Mouse (Mus musculus): ENCODE measurements around the gene Tet3. TPM values are rescaled to one million over a fixed set of nuclear protein-coding genes. Genes with fewer than 3 reads are reported as not detected.

Gene Tet3
- polyA plus RNA-seq, 1 experiment = 32.6 TPM

DNA sequence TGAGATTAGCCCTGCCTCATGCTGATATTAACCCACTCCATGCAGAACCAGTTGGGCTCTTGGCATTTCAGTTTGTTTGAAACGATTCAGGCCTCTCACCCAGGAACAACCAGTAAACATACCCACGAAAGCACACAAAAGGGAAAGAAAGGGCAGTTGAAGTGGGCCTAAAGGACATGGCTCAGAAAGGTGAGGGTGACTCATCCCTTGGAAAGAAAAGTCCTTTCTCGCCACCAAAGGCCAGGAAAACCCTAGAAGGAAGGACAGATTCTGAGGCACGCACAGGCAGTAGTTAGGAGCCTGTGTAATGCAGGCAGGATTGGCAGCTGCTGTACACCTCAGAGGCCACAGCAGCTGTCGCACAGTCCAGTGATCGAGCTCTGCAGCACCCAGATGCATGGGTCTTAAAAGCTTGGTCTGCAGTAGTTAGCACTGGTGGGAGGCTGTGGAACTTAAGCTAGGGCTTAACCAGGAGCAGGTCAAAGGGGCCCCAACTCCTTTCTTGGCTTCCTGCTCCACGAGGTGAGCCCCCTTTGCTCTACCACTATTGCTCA is 53.3 kb downstream of the Tet3 start:
- TF ChIP-seq CTCF (IDR thresholded peaks at IDR 0.05; ENCODE audit: borderline replicate concordance, control insufficient read depth, extremely low read depth, insufficient read depth, low read length, poor library complexity) (no peak), POLR2A (IDR thresholded peaks at IDR 0.05; ENCODE audit: control insufficient read depth, extremely low read depth, insufficient read depth, low read length, poor library complexity) (no peak)
- Histone ChIP-seq H3K27ac (ENCODE audit: control insufficient read depth, insufficient read depth, low read length) (no peak overlapping the region), H3K27me3 (ENCODE audit: control insufficient read depth, insufficient read depth, low read length) (no peaks in the 10 kb centered on the region), H3K4me1 (replicated peaks; ENCODE audit: control insufficient read depth, insufficient read depth, low read length) (peaks cover 15% of the 10 kb centered on the region), H3K36me3 (ENCODE audit: control insufficient read depth, insufficient read depth, low read length) (peaks cover 30% of the 10 kb centered on the region), H3K4me3 (ENCODE audit: control insufficient read depth, insufficient read depth, low read length) (no peak overlapping the region)
- 83% methylated on average over 7 of the region's 7 CpGs for WGBS
- no peak for DNase-seq

DNA sequence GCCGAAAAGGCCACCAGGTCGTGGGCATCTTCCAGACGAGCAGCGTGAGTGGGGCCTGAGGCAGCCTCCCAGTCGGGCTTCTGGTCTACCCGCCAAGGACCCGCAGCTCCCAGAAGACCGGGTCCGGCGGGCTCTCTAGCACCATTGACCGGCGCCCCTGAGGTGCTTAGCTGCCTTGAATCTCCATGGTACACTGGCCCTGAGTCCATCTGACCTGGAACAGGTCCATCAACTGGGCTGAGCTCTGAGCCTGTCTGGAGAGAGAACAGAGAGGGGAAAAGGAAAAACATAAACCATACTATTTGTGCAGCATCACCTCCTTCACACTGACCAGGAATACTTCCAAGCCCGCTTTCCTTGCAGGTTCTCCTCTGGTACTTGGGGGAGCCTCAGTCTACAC is 54.3 kb downstream of the Tet3 start:
- no peak overlapping the region for H3K4me3 ChIP-seq (ENCODE audit: control insufficient read depth, insufficient read depth, low read length)
- H3K27me3 ChIP-seq (ENCODE audit: control insufficient read depth, insufficient read depth, low read length) = no peaks in the 10 kb centered on the region
- WGBS = 97% methylated on average over 13 of the region's 13 CpGs
- peaks cover 9% of the 10 kb centered on the region; the same call in 1 of the 2 replicates for H3K4me1 ChIP-seq (replicated peaks; ENCODE audit: control insufficient read depth, insufficient read depth, low read length)
- TF ChIP-seq POLR2A (IDR thresholded peaks at IDR 0.05; ENCODE audit: control insufficient read depth, extremely low read depth, insufficient read depth, low read length, poor library complexity) (no peak), CTCF (IDR thresholded peaks at IDR 0.05; ENCODE audit: borderline replicate concordance, control insufficient read depth, extremely low read depth, insufficient read depth, low read length, poor library complexity) (no peak)
- DNase-seq = no peak
- peaks cover 30% of the 10 kb centered on the region for H3K36me3 ChIP-seq (ENCODE audit: control insufficient read depth, insufficient read depth, low read length)
- no peak overlapping the region for H3K27ac ChIP-seq (ENCODE audit: control insufficient read depth, insufficient read depth, low read length)

DNA sequence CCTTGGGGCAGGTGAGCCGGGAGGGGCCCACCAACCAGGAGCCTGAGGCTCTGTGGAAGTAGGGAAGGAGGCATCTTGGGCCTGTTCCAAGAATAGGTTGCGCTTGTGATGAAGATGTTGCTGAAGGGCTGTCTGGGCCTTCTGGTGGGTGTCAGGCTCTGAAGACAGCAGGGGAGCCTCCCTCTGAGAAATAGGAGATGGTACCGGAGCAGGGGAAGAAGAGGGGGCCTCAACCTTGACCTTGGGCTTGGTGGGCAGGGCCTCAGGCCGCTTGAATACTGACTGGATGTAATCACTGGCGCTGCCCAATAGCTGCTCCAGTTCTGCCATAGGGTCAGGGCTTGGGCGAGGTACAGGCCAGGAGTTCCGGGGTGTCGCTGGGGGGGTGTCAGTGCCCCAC is 55.4 kb downstream of the Tet3 start:
- TF ChIP-seq POLR2A (IDR thresholded peaks at IDR 0.05; ENCODE audit: control insufficient read depth, extremely low read depth, insufficient read depth, low read length, poor library complexity) (no peak), CTCF (IDR thresholded peaks at IDR 0.05; ENCODE audit: borderline replicate concordance, control insufficient read depth, extremely low read depth, insufficient read depth, low read length, poor library complexity) (no peak)
- no peak for DNase-seq
- Histone ChIP-seq H3K36me3 (ENCODE audit: control insufficient read depth, insufficient read depth, low read length) (peaks cover 30% of the 10 kb centered on the region), H3K27me3 (ENCODE audit: control insufficient read depth, insufficient read depth, low read length) (no peaks in the 10 kb centered on the region), H3K4me3 (ENCODE audit: control insufficient read depth, insufficient read depth, low read length) (no peak overlapping the region), H3K27ac (ENCODE audit: control insufficient read depth, insufficient read depth, low read length) (no peak overlapping the region), H3K4me1 (replicated peaks; ENCODE audit: control insufficient read depth, insufficient read depth, low read length) (0 out of 2 replicates have a peak, but pooled peaks cover 4% of the 10 kb centered on the region)
- 98% methylated on average over 8 of the region's 8 CpGs for WGBS

DNA sequence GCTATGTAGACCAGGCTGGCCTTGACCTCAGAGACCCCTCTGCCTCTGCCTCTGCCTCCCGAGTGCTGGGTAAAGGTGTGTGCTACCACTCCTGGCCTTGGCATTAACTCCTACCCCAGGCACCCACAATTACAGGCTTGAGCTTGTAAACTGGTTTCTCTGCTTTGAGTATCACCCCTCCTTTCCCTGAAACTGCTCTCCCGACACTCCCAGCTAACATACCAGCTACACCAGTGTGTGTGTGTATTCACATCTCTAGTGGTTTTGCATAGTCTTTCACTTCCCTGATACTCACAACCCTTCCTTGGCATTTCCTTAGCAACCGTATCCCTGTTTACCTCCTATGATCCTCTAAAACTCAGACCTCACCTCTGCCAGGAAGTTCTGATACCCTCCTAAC is 59.1 kb downstream of the Tet3 start:
- 93% methylated on average over 3 of the region's 3 CpGs for WGBS
- TF ChIP-seq CTCF (IDR thresholded peaks at IDR 0.05; ENCODE audit: borderline replicate concordance, control insufficient read depth, extremely low read depth, insufficient read depth, low read length, poor library complexity) (no peak), POLR2A (IDR thresholded peaks at IDR 0.05; ENCODE audit: control insufficient read depth, extremely low read depth, insufficient read depth, low read length, poor library complexity) (no peak)
- Histone ChIP-seq H3K36me3 (ENCODE audit: control insufficient read depth, insufficient read depth, low read length) (peaks cover 45% of the 10 kb centered on the region), H3K27me3 (ENCODE audit: control insufficient read depth, insufficient read depth, low read length) (no peaks in the 10 kb centered on the region), H3K27ac (ENCODE audit: control insufficient read depth, insufficient read depth, low read length) (no peak overlapping the region), H3K4me1 (replicated peaks; ENCODE audit: control insufficient read depth, insufficient read depth, low read length) (no peaks in the 10 kb centered on the region), H3K4me3 (ENCODE audit: control insufficient read depth, insufficient read depth, low read length) (no peak overlapping the region)
- DNase-seq = no peak

DNA sequence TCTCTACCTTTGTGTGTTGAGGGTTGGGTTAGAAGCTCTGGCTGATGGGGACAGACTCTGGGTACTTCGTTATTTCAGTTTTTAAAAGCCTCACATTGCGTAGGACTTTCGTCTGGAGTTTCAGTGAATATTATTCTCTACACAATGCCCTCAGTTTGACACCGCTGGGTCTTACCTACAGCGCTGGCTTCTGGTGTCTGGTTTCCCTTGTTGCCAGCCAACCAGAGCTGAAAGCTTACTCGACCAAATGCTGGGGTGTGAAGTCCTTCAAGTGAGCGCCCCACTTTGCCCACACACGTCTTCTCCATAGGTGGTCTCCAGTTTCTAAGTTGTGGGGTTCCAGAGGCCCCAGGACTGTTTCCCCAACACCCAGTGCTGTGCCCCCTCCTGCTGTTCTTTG is 61.2 kb downstream of the Tet3 start:
- Histone ChIP-seq H3K27me3 (ENCODE audit: control insufficient read depth, insufficient read depth, low read length) (no peaks in the 10 kb centered on the region), H3K36me3 (ENCODE audit: control insufficient read depth, insufficient read depth, low read length) (peaks cover 32% of the 10 kb centered on the region), H3K4me3 (ENCODE audit: control insufficient read depth, insufficient read depth, low read length) (no peak overlapping the region), H3K4me1 (replicated peaks; ENCODE audit: control insufficient read depth, insufficient read depth, low read length) (0 out of 2 replicates have a peak, but pooled peaks cover 5% of the 10 kb centered on the region), H3K27ac (ENCODE audit: control insufficient read depth, insufficient read depth, low read length) (no peak overlapping the region)
- TF ChIP-seq CTCF (IDR thresholded peaks at IDR 0.05; ENCODE audit: borderline replicate concordance, control insufficient read depth, extremely low read depth, insufficient read depth, low read length, poor library complexity) (no peak), POLR2A (IDR thresholded peaks at IDR 0.05; ENCODE audit: control insufficient read depth, extremely low read depth, insufficient read depth, low read length, poor library complexity) (no peak)
- no peak for DNase-seq
- 93% methylated on average over 8 of the region's 8 CpGs for WGBS

DNA sequence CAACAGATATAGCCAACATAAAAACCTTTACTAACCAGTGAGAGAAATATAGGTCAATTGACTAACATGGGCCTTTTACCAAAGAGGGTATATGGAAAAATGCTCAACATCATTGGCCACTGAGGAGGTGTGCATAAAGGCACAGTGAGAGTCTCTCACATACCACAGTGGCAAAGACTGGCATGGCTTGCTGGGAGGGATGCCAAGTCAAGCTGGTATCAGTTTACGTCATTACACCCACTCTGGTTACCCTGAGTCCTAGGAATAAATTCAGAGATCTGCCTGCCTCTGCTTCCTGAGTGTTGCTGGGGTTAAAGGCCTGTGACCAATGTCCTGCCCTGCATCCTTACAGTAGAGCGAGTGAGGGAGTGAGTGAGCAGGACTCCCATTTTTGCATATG is 62.2 kb downstream of the Tet3 start:
- DNase-seq = no peak
- H3K4me3 ChIP-seq (ENCODE audit: control insufficient read depth, insufficient read depth, low read length) = no peak overlapping the region
- peaks cover 10% of the 10 kb centered on the region for H3K4me1 ChIP-seq (replicated peaks; ENCODE audit: control insufficient read depth, insufficient read depth, low read length)
- no peak overlapping the region for H3K27ac ChIP-seq (ENCODE audit: control insufficient read depth, insufficient read depth, low read length)
- H3K36me3 ChIP-seq (ENCODE audit: control insufficient read depth, insufficient read depth, low read length) = peaks cover 22% of the 10 kb centered on the region
- H3K27me3 ChIP-seq (ENCODE audit: control insufficient read depth, insufficient read depth, low read length) = no peaks in the 10 kb centered on the region
- TF ChIP-seq CTCF (IDR thresholded peaks at IDR 0.05; ENCODE audit: borderline replicate concordance, control insufficient read depth, extremely low read depth, insufficient read depth, low read length, poor library complexity) = no peak
- no peak for TF ChIP-seq POLR2A (IDR thresholded peaks at IDR 0.05; ENCODE audit: control insufficient read depth, extremely low read depth, insufficient read depth, low read length, poor library complexity)
- 100% methylated on average over 2 of the region's 2 CpGs for WGBS

All from thymus, adult 2 months (tissue).